Mouse (Mus musculus) thymus, postnatal 0 days (tissue): ENCODE measurements around the gene Rbm4. TPM values are rescaled to one million over a fixed set of nuclear protein-coding genes. Genes with fewer than 3 reads are reported as not detected.
"Not testable (repeated sequence)": the region's sequence is repeated elsewhere in the genome, so short reads cannot be mapped to it uniquely, and the experiment has no call there.

Experiments used
- DNase-seq: peaks from one replicate; pipeline ENCODE4 v3.0.0-alpha.2; 2015; ENCODE audit warnings: low spot score
- polyA plus RNA-seq: library from polyadenylated mRNA; unstranded; fragments of >200 nt; fragmentation: Nextera tagmentation; extraction: Ambion mirVana; gene quantifications from 2 replicates; pipeline ENCODE4 v1.2.1, GENCODE M21; 2015

Rbm4 gene
- polyA plus RNA-seq, 1 experiment from 2014 or later: 62.0 TPM

GRCm38 (mm10) chr19:4797846-4798245 is 4.1 kb upstream of the Rbm4 start:
- DNase-seq: no peak

GRCm38 (mm10) chr19:4795929-4796328 is 2.2 kb upstream of the Rbm4 start:
- no peak for DNase-seq

- DNase-seq: no peak
Measured at GRCm38 (mm10) chr19:4793281-4793830, 345 bp downstream of the Rbm4 start.

GRCm38 (mm10) chr19:4786313-4786712 is 7.4 kb downstream of the Rbm4 start:
- no peak for DNase-seq

- DNase-seq: no peak
Measured at GRCm38 (mm10) chr19:4785206-4785605, 8.5 kb downstream of the Rbm4 start.

GRCm38 (mm10) chr19:4782891-4783290 is 10.8 kb downstream of the Rbm4 start:
- DNase-seq: no peak

- no peak for DNase-seq
Measured at GRCm38 (mm10) chr19:4772785-4773184, 20.9 kb downstream of the Rbm4 start.

GRCm38 (mm10) chr19:4767507-4768148 is 26.1 kb downstream of the Rbm4 start:
- no peak for DNase-seq

GRCm38 (mm10) chr19:4762876-4763275 is 30.8 kb downstream of the Rbm4 start:
- DNase-seq: no peak

GRCm38 (mm10) chr19:4760544-4760943 is 33.2 kb downstream of the Rbm4 start:
- not testable (repeated sequence) for DNase-seq

GRCm38 (mm10) chr19:4756921-4757320 is 36.8 kb downstream of the Rbm4 start:
- DNase-seq: no peak

GRCm38 (mm10) chr19:4756193-4756911 is 37.3 kb downstream of the Rbm4 start, which contains the start of gene Rbm4b:
Rbm4b (plus strand) TSS chr19:4756497.
- DNase-seq: peak; percentile 98

GRCm38 (mm10) chr19:4755565-4756192 is 38.0 kb downstream of the Rbm4 start:
- peak; percentile 89 for DNase-seq

- DNase-seq: no peak
Measured at GRCm38 (mm10) chr19:4749975-4750374, 43.7 kb downstream of the Rbm4 start.

GRCm38 (mm10) chr19:4748493-4748892 is 45.2 kb downstream of the Rbm4 start:
- DNase-seq: no peak

- DNase-seq: no peak
Measured at GRCm38 (mm10) chr19:4747631-4748312, 45.9 kb downstream of the Rbm4 start.

- no peak for DNase-seq
Measured at GRCm38 (mm10) chr19:4746611-4747010, 47.1 kb downstream of the Rbm4 start.

- no peak for DNase-seq
Measured at GRCm38 (mm10) chr19:4745681-4746080, 48.0 kb downstream of the Rbm4 start.

- no peak for DNase-seq
Measured at GRCm38 (mm10) chr19:4745057-4745456, 48.6 kb downstream of the Rbm4 start.

GRCm38 (mm10) chr19:4744026-4744425 is 49.7 kb downstream of the Rbm4 start:
- no peak for DNase-seq

GRCm38 (mm10) chr19:4743524-4743923 is 50.2 kb downstream of the Rbm4 start:
- peak; percentile 30 for DNase-seq

GRCm38 (mm10) chr19:4742229-4742628 is 51.5 kb downstream of the Rbm4 start:
- DNase-seq: no peak
